Mouse (Mus musculus): Measurements from ENCODE around the gene Arhgap15. TPM values are rescaled to one million over a fixed set of nuclear protein-coding genes. Genes with fewer than 3 reads are reported as not detected.

The Arhgap15 gene
- polyA plus RNA-seq, 1 experiment from 2014 or later, result 6.0 TPM

DNA sequence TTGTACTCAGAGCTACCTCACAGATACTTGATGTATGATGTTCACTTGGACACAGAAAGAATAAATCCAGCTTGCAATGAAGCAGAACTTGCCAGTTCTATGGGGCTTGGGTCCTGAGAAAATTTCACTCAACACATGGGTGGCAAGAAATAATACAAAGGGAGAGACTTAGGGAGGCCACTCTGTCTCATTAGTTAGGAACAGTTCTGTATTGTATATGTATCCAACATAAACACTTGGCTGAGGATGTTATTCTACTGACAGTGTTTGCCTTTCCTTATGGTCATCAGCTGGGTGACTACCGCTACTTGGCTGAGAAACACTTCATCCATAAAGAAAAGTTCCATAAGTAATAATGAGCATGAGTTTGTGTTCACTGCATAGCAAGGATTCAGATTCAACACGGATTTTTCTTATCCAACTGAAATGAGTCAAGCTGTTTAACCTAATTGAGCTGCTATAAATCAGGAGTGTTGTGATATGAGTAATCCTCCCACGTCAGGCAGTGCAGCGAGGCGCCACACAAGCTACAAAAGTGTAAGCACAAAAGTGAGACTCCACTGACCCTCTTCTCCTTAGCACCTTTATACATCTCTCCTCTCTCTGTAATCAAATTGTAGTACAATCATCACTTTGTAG, 607.7 kb downstream of the Arhgap15 start:
- Histone ChIP-seq H3K9ac (no peak overlapping the region), H3K27ac (replicated peaks) (no peak overlapping the region), H3K4me2 (no peak overlapping the region), H3K27me3 (no peaks in the 10 kb centered on the region), H3K4me1 (replicated peaks) (no peaks in the 10 kb centered on the region), H3K4me3 (replicated peaks) (no peak overlapping the region), H3K9me3 (replicated peaks) (no peaks in the 10 kb centered on the region), H3K36me3 (replicated peaks) (no peaks in the 10 kb centered on the region)
- no peak for ATAC-seq (ENCODE audit: insufficient read depth)
- WGBS (ENCODE audit: insufficient replicate concordance), result 67% methylated on average over 5 of the region's 5 CpGs

DNA sequence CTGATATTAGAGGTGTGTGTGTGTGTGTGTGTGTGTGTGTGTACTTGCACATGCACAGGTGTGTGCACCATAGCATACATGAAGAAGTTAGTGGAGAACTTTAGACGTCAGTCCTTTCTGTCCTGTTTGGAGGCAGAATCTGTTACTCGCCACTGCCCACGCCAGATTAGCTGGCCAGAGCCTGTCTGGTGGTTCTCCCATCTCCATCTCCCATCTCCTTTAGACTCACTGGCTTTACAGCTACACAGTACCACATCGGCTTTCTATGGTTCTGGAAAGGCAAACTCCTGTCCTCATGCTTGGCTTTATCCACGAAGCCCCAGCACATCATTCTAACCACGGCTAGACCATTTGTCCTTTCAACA, 608.2 kb downstream of the Arhgap15 start:
- Histone ChIP-seq H3K36me3 (replicated peaks) (no peaks in the 10 kb centered on the region), H3K27ac (replicated peaks) (no peak overlapping the region), H3K27me3 (no peaks in the 10 kb centered on the region), H3K4me3 (replicated peaks) (no peak overlapping the region), H3K4me1 (replicated peaks) (no peaks in the 10 kb centered on the region), H3K4me2 (no peak overlapping the region), H3K9ac (no peak overlapping the region), H3K9me3 (replicated peaks) (no peaks in the 10 kb centered on the region)
- ATAC-seq (ENCODE audit: insufficient read depth), result no peak
- 67% methylated on average over 6 of the region's 6 CpGs for WGBS (ENCODE audit: insufficient replicate concordance)

DNA sequence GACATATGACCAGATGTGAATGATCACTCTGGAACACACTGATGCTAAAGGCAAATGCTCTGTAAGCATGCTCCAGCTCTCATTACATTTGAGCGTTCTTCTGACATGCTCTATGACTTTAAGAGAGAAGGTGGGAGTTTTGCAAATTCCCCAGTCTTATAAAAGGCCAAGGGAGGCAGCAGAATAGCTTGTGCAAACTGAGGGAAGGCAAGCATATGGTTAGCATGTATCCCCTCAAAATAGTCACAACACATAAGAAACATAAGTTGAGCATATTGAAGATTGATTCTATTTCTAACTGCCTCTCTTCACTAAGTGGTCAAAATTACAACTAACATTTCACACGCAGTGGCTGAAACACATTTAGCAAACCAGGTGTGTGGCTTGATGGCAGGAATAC, 631.6 kb downstream of the Arhgap15 start:
- Histone ChIP-seq H3K36me3 (replicated peaks) (no peaks in the 10 kb centered on the region), H3K27ac (replicated peaks) (no peak overlapping the region), H3K4me3 (replicated peaks) (no peak overlapping the region), H3K9me3 (replicated peaks) (no peaks in the 10 kb centered on the region), H3K4me1 (replicated peaks) (no peaks in the 10 kb centered on the region), H3K9ac (no peak overlapping the region), H3K4me2 (no peak overlapping the region), H3K27me3 (no peaks in the 10 kb centered on the region)
- 68% methylated on average over 2 of the region's 2 CpGs for WGBS (ENCODE audit: insufficient replicate concordance)
- no peak for ATAC-seq (ENCODE audit: insufficient read depth)

DNA sequence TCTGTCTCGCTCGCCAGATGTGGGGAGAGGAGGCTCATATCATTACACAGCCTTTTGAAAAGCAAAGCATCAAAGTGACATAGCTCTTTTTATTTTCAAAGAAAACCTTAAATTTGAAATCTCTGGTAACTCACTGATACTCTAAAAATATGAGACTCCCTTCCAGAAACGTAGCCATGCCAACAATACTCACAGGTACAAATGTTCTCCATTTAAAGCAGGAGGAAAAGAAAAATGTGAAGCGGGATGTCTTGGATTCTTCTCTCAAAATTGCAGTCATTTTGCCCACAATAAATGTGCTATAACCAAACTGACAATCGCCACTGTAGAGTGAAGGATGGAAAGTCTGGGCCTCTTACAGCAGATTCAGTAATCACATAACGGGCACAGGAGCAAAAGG, 635.9 kb downstream of the Arhgap15 start:
- no peak for ATAC-seq (ENCODE audit: insufficient read depth)
- 66% methylated on average over 6 of the region's 6 CpGs for WGBS (ENCODE audit: insufficient replicate concordance)
- Histone ChIP-seq H3K27ac (replicated peaks) (no peak overlapping the region), H3K9me3 (replicated peaks) (no peaks in the 10 kb centered on the region), H3K4me2 (no peak overlapping the region), H3K4me1 (replicated peaks) (no peaks in the 10 kb centered on the region), H3K36me3 (replicated peaks) (no peaks in the 10 kb centered on the region), H3K9ac (no peak overlapping the region), H3K27me3 (no peaks in the 10 kb centered on the region), H3K4me3 (replicated peaks) (no peak overlapping the region)

DNA sequence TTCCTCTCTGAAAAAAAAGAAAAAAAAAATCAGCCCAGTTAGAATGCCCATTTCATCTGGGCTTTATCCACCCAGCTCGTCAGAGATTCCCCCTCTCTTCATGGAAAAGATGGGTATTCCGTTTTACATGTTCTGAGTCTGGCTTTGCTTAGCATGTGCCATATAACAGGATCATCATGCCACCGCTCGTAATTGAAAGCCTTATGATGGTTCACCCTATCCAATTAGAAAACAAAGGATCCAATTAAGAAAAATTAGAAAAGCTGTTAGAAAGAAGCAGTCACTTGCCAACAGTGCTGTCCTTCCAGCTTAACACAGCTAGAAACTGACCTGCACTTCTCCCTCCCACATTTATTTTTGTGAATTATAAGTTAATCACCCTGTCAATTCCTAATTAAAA, 640.9 kb downstream of the Arhgap15 start:
- 62% methylated on average over 4 of the region's 4 CpGs for WGBS (ENCODE audit: insufficient replicate concordance)
- ATAC-seq (ENCODE audit: insufficient read depth), result no peak
- no peak overlapping the region for H3K4me2 ChIP-seq

DNA sequence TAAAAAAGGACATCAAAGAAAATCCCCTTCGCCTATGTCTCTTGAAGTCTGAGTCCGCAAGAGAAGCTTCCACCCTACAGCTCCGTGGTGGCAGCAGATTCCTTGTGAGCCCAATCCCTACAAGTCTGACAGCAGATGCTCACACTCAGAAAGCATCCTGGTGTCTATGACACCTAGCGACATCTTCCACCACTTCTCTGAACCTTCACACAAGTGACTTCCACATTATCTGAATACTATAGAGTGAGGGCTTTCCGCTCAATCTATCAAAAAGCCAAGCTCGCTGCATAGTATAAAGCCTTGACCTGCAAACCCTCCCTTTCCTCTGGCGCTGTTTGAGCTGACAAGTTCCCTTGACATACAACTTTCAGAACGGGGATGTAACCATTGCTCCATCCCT, 645.2 kb downstream of the Arhgap15 start:
- no peak for ATAC-seq (ENCODE audit: insufficient read depth)
- no peaks in the 10 kb centered on the region for H3K27me3 ChIP-seq
- H3K27ac ChIP-seq (replicated peaks), result no peak overlapping the region
- no peaks in the 10 kb centered on the region for H3K4me1 ChIP-seq (replicated peaks)
- H3K4me2 ChIP-seq, result no peak overlapping the region
- no peaks in the 10 kb centered on the region for H3K36me3 ChIP-seq (replicated peaks)
- 64% methylated on average over 8 of the region's 8 CpGs for WGBS (ENCODE audit: insufficient replicate concordance)
- H3K9ac ChIP-seq, result no peak overlapping the region
- H3K4me3 ChIP-seq (replicated peaks), result no peak overlapping the region
- no peaks in the 10 kb centered on the region for H3K9me3 ChIP-seq (replicated peaks)

More for the DNA sequence above, 640.9 kb downstream of the Arhgap15 start:
- Histone ChIP-seq H3K4me1 (replicated peaks) (no peaks in the 10 kb centered on the region), H3K27ac (replicated peaks) (no peak overlapping the region), H3K4me3 (replicated peaks) (no peak overlapping the region), H3K9ac (no peak overlapping the region), H3K9me3 (replicated peaks) (no peaks in the 10 kb centered on the region), H3K36me3 (replicated peaks) (no peaks in the 10 kb centered on the region), H3K27me3 (no peaks in the 10 kb centered on the region)

DNA sequence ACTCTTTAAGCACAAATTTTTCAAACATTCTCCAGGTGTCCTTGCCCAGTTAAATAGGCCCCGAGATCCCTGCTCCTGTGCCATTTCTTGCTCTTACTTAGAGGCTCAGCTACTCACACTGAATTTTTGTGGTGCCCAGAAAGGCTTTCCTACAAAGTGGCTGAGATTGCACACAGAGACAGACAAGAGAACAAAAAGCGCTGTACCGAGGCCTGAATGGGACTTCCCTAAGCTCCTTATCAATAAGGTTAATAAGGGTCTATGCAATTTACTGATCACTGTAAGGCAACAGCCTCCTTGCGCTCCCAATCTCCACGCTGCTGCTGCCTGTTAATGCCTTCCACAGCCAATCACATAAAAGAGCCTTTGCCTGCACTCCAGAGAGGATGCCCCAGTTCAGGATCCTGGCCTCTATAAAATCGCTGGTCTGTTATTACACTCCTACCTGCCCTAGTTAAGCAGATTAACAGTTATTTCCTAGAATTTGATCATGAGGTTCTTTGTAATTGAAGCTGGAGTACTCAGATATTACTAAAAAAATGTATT, 646.4 kb downstream of the Arhgap15 start:
- Histone ChIP-seq H3K4me1 (replicated peaks) (no peaks in the 10 kb centered on the region), H3K9ac (no peak overlapping the region), H3K27me3 (no peaks in the 10 kb centered on the region), H3K4me3 (replicated peaks) (no peak overlapping the region), H3K36me3 (replicated peaks) (no peaks in the 10 kb centered on the region), H3K4me2 (no peak overlapping the region), H3K27ac (replicated peaks) (no peak overlapping the region), H3K9me3 (replicated peaks) (no peaks in the 10 kb centered on the region)
- WGBS (ENCODE audit: insufficient replicate concordance), result 58% methylated on average over 6 of the region's 6 CpGs
- ATAC-seq (ENCODE audit: insufficient read depth), result no peak

DNA sequence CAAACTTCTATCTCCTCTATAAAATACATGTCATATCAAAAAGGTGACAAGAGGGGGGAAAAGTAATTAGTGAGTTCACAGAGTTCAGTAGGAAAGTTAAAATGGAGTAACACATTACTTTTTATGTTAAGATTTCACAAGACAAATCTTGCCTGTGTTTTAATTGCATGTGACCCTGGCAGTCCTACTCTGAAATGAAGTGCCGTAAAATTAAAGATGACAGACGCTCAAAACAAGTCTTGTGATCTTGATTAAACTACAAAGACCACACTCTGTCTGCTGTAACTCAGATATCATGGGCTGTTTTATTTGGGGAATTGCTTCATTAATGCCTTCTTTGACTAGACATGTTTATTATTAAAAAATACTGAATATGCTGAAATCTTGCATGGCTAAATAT, 647.0 kb downstream of the Arhgap15 start:
- no peak overlapping the region for H3K27ac ChIP-seq (replicated peaks)
- H3K9me3 ChIP-seq (replicated peaks), result no peaks in the 10 kb centered on the region
- no peak overlapping the region for H3K4me2 ChIP-seq
- no peaks in the 10 kb centered on the region for H3K36me3 ChIP-seq (replicated peaks)
- no peaks in the 10 kb centered on the region for H3K27me3 ChIP-seq
- H3K4me1 ChIP-seq (replicated peaks), result no peaks in the 10 kb centered on the region
- no peak for ATAC-seq (ENCODE audit: insufficient read depth)
- no peak overlapping the region for H3K4me3 ChIP-seq (replicated peaks)
- 69% methylated on average over 2 of the region's 2 CpGs for WGBS (ENCODE audit: insufficient replicate concordance)
- no peak overlapping the region for H3K9ac ChIP-seq

DNA sequence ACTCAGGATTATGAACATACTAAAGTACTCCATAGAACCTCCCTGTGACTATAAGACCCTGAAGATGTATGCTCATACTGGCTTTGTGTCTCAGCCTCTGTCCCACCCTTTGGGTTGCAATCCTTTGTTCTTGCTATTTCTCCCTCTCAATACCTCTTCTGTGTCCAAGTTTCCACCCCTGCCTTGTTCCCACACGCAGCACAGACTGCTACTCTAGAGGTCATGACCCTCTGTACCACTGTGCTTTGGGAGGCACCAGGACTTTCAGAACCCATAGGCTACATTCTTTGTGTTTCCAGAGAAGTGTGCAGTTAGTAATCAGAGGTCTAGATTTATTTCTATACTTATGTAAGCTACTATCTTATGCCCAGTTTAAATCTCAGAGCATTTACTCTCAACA, 648.6 kb downstream of the Arhgap15 start:
- ATAC-seq (ENCODE audit: insufficient read depth), result no peak
- Histone ChIP-seq H3K4me3 (replicated peaks) (no peak overlapping the region), H3K4me2 (no peak overlapping the region), H3K4me1 (replicated peaks) (no peaks in the 10 kb centered on the region), H3K9me3 (replicated peaks) (no peaks in the 10 kb centered on the region), H3K27ac (replicated peaks) (no peak overlapping the region), H3K9ac (no peak overlapping the region), H3K36me3 (replicated peaks) (no peaks in the 10 kb centered on the region), H3K27me3 (no peaks in the 10 kb centered on the region)
- 31% methylated on average over 1 of the region's 1 CpGs for WGBS (ENCODE audit: insufficient replicate concordance)

DNA sequence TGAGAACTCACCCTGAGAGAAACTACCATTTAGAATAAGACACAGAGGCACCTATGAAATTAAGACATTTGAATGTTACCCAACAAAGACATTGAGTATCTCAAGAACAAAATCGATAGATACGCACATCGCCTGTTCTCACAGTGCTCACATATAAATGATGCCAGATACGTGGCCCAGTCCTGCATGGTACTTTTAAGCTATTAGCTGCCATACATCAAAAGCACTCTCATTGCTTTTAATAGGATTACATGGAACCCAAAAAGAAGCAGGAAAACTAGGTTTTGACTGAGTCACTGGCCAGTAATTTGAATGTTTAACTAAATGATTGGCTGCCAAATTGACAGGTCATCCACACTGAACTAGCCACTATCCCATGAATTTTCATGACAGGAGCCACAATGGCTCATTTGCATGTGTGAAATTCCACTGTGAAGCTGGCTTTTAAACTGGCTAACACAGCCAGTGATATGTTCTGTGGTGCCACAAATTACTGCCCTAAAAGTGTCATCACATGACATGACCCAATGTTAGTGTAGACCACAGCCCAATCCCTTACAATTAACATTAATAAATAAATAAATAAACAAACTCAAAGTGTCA, 649.2 kb downstream of the Arhgap15 start:
- Histone ChIP-seq H3K4me2 (no peak overlapping the region), H3K9me3 (replicated peaks) (no peaks in the 10 kb centered on the region), H3K4me3 (replicated peaks) (no peak overlapping the region), H3K4me1 (replicated peaks) (no peaks in the 10 kb centered on the region), H3K27me3 (no peaks in the 10 kb centered on the region), H3K9ac (no peak overlapping the region), H3K36me3 (replicated peaks) (no peaks in the 10 kb centered on the region), H3K27ac (replicated peaks) (no peak overlapping the region)
- WGBS (ENCODE audit: insufficient replicate concordance), result 81% methylated on average over 4 of the region's 4 CpGs
- no peak for ATAC-seq (ENCODE audit: insufficient read depth)

DNA sequence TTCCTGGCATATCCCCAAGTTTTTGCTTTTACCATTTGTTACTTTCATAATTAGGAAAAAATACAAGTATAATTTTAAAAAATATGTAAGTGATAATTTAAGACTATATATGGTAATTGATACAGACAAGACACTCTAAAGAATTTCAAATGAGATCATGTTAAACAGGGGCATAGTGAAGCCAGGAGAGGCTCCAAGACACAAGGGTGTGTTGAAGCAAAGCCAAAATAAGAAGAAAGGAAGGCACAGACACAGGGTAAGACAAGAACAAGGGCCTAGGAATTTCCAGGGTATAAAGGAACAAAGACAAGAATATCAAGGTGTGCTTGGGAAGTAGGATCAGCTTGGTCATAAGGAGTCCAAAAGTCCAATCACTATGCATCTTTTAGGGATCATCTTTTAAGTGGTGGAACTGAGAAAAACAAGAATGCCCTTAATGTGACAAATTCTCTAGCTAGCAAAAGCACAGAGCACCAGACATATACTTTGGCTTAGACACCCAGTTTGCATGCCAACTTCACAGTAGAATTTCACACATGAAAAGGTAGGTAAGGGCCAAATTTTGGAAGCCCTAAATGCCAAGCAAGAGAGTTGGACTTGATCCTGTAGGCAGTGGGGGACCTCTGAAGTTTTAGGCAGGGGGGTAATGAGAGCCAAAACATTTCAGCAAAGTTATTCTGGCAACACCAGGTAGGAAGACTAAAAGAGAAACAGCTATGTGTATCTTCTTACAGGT, 650.7 kb downstream of the Arhgap15 start:
- Histone ChIP-seq H3K9ac (no peak overlapping the region), H3K36me3 (replicated peaks) (no peaks in the 10 kb centered on the region), H3K9me3 (replicated peaks) (no peaks in the 10 kb centered on the region), H3K4me3 (replicated peaks) (no peak overlapping the region), H3K27ac (replicated peaks) (no peak overlapping the region), H3K4me1 (replicated peaks) (no peaks in the 10 kb centered on the region), H3K4me2 (no peak overlapping the region), H3K27me3 (no peaks in the 10 kb centered on the region)
- ATAC-seq (ENCODE audit: insufficient read depth), result no peak
